Mouse (Mus musculus) mesoderm, embryonic 11.5 days (tissue): ENCODE results near the gene Ldlrad3.

Experiments
- DNase-seq: peaks from one replicate; pipeline ENCODE4 v3.0.0-alpha.2; 2012; ENCODE audit warnings: low read depth, low spot score

The Ldlrad3 gene

DNA sequence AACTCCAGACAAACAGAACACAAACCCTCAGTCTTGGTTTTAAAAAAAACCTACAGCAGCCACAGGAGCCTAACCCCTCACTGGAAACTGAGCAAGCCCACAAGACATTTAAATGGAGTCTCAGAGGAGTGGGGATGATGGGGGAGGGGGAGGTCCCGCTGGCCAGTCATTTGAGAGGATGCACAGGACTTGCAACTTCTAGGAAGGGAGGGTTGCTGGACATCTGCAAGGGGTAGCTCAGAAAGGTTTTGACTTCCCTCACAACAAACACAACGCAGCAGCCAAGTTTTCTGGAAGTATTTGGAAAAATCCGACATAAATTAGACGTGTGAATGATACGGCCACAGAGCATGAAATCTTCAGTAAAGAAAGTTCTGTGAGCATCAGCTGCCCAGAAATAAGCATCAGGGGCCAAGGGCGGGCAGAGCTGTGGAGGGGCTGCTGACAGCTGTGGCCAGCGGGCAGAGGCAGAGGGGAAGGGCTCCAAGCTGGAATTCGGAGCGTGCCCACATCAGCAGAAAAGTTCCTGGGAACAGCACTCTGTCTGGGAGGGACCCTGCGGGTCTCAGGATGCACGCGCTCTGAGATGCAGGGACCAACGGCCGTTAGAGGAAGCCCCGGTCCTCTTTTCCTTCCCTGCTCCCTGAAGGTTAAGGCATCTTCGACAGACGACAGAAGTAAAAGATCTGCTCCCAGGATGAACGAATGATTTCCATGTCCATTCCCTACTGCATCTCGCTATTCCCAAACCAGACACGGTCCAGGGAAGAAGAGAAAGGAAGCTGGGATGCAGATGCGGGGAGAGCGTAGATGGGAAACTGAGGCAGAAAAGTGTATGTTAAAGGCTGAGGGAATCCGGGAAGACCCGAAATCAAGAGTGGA is 875 bp downstream of the Ldlrad3 start:
- DNase-seq = peak; percentile 59

GRCm38 (mm10) chr2:102183720-102184480 is 2.3 kb downstream of the Ldlrad3 start:
- no peak for DNase-seq

- no peak for DNase-seq
Observed at GRCm38 (mm10) chr2:102181459-102181858, 4.7 kb downstream of the Ldlrad3 start.

DNA sequence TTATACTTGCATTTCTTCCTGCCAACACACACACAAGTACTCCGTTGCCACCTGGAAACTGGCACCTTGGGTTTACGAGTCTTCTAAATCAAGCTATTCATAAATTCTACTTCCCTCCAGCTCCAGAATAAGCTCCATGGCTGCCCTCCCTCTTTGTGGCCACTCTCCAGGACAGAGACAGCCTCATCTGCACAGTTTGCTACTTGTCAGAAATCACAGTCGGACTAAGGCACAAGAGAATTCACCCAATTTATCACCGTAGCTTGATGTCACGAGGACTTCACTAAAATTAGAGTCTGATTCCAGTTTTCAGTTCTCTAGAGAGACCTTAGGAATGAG is 9.8 kb downstream of the Ldlrad3 start:
- no peak for DNase-seq

DNA sequence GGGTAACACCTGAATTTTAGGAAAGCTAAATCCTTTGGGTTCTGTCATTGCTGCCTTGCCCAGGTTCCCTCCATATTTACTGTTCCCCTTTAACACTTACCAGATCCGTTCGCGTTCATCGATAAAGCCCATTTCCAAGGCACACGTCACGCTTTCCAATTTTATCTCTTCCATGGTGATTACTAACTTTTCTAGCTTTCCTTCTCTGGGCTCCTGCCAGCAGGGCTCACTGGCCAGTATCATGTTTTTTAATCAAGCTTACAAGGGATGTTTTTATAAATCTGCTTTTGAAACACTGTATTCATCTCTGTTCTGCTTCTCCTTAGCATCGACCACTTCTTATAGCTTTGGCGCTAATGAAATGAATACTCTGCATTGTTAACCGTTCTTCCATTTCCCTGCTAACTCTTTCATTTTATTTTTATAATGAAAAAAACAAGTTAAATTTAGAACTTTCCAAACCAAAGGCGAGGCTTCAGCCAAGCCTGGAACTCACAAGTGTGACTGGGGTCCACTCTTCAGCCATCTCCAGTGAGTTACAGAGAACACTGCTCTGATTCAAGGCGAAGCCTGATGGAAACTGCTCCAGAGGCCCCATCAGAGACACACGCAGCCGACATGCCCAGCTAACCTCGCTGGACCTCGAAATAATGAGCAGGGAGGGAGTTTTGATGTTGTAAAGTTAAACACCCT is 10.3 kb downstream of the Ldlrad3 start:
- DNase-seq = no peak

DNA sequence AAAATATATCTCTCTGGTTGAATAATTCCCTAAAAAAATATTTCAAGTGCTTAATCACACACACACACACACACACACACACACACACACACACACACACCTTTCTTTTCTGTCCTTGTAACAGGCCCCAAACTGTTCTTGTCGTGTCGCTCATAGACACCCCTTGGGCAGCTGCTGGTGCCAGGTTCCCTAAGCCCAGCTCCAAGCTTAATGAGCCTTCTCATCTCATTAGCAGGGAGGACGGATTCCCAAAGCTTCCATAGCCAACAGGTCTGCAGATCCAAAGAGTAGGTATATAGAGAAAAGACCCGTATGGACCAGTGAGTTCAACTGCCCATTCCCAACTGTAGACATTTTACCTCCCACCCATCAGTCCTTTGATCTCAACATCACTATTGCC is 13.7 kb downstream of the Ldlrad3 start:
- no peak for DNase-seq

- DNase-seq = peak; percentile 43
Observed at GRCm38 (mm10) chr2:102166550-102167325, 19.4 kb downstream of the Ldlrad3 start.

GRCm38 (mm10) chr2:102163106-102163505 is 23.1 kb downstream of the Ldlrad3 start:
- DNase-seq = no peak

- DNase-seq = no peak
Observed at GRCm38 (mm10) chr2:102157555-102157954, 28.6 kb downstream of the Ldlrad3 start.

DNA sequence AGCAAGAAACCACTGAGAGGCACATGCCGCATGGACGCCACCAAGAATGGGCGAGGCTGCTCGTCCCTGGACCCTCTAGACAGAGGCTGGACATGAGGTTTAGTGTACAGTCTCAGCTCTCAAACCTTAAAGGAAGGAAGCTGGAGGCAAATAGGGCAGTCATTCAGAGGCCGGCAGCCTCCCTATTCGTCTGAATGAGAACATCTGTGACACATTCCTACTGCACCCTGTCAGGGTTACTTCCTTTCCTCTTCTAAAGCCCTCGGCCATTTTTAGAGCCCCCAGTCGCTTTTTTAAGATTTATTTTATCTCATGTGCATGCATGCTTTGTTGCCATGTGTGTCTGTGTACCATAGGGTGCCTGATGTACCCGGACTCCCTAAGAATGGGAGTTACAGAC is 29.2 kb downstream of the Ldlrad3 start:
- DNase-seq = no peak

- DNase-seq = no peak
Observed at GRCm38 (mm10) chr2:102156460-102156859, 29.7 kb downstream of the Ldlrad3 start.

- no peak for DNase-seq
Observed at GRCm38 (mm10) chr2:102155306-102156015, 30.7 kb downstream of the Ldlrad3 start.

DNA sequence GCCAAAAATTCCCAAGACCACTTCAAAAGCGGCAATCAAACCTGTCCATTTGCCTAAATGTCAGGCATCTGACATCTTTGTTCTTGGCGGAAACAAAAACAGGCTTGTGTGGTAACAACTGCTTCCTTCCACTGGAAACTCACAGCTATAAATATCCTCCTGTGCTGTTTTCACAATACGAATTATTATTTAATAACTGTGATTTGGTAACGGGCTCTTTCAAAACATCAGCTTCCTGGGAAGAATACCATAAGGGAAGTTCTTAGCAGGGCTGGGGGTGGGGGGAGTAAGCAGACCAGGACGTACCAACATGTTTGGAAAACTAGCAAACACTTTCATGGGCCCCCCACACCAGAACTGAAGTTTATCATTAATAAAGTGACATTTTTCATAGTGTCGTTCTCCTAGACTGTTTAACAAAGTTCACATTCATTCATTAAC is 31.4 kb downstream of the Ldlrad3 start:
- DNase-seq = no peak

- DNase-seq = no peak
Observed at GRCm38 (mm10) chr2:102154328-102154727, 31.9 kb downstream of the Ldlrad3 start.

GRCm38 (mm10) chr2:102153516-102153915 is 32.7 kb downstream of the Ldlrad3 start:
- DNase-seq = no peak

DNA sequence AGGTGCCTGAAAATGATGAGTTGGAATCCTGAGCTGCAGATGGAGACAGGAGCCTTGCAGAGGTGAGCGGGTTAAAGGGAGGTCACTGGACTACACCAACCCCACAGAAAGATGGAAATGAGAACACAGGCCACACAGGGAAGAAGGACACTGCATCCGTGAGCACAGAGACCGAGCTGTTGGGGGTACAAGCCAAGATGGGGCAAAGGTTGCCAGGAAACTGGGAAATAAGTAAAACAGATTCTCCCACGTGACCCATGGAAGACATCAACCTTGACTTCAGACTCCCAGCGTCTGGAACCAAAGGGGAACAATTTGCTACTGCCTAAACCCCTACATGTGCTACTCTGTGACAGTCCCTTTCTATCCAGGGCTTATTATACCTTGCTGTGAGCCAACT is 33.3 kb downstream of the Ldlrad3 start:
- DNase-seq = no peak

DNA sequence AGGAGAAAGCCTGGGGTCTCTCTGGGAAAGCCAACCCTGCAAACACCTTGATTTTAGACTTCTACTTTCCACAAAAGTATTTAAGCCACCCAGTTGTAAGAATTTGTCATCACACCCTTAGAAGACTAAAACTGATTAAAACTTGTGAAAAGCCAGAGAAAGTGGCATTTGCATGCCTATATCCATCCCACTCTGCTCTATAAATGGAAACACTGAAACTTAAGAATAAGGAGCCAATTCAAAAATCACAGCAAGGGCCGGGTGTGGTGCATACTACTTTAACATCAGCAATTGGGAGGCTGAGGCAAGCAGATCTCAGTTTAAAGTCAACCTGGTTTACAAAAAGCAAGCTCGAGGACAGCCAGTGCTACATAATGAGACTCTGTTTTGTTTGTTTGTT is 37.1 kb downstream of the Ldlrad3 start:
- DNase-seq = no peak

DNA sequence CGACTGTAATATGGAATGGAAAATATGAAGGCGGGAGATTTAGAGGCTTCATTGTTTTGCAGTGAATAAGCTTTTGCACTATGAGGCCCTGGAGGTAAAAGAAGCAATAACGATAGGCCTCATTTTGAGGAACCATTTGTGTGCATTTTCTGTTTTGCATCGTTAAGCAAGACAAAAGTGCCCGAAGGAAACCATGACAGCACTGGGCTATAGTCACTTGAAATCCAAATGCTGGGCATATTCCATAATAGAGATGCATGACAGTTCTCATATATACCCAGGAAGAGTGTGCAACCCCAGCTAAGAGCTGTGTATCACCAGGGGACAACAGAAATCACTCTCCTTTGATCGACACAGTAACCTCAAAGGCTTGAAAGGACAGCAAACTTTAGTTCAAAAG is 38.1 kb downstream of the Ldlrad3 start:
- DNase-seq = no peak

GRCm38 (mm10) chr2:102147561-102147960 is 38.6 kb downstream of the Ldlrad3 start:
- no peak for DNase-seq

- DNase-seq = no peak
Observed at GRCm38 (mm10) chr2:102146386-102146785, 39.8 kb downstream of the Ldlrad3 start.

- DNase-seq = no peak
Observed at GRCm38 (mm10) chr2:102145036-102145435, 41.1 kb downstream of the Ldlrad3 start.
